Mouse (Mus musculus): ENCODE data around the gene 1110017D15Rik. TPM values are rescaled to one million over a fixed set of nuclear protein-coding genes. Genes with fewer than 3 reads are reported as not detected.
A peak's percentile ranks its signal among the peaks of the same experiment; 100 is the strongest.

1110017D15Rik gene
- total RNA-seq, 2 experiments from 2014 or later: 1.3 TPM; not detected in 1

DNA sequence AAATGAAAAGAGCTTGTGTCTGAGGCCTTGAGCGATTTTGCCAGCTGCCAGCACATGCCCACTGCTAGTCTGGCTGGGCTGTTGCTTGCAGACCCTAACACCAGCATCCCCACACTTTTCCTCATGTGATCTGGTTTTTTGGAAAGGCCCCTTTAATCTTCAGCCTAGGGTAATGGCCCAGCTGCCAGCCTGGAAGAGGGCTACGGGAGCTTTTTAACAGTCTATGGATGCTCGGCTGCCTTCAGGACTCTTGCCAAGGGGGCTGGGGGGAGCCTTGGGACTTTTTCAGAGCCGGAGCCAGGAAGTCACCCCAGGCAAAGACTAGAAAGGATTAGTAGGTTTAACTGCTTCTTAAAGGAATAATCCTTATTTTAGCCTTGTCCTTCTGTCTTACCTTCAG lies 3.8 kb downstream of the 1110017D15Rik start:
- DNase-seq: no peak

DNA sequence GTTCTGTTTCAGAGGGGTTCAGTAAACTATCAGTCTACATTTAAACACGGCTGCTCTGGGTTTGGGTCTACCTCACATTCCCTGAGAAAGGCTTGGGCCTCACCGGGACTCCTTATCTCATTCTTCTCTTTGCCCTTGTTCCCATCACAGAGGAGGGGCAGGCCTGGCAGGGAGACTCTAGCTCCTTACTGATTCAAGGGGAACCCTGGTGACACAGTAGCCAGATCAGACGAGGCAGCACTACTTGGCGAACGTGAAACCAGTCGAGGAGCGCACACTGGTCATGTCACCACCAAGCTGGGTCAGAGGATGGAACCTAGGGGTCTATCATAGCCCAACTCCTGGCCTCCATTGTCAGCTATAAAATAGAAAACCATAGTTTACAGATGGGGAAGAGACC lies 9.1 kb downstream of the 1110017D15Rik start:
- no peak for DNase-seq

DNA sequence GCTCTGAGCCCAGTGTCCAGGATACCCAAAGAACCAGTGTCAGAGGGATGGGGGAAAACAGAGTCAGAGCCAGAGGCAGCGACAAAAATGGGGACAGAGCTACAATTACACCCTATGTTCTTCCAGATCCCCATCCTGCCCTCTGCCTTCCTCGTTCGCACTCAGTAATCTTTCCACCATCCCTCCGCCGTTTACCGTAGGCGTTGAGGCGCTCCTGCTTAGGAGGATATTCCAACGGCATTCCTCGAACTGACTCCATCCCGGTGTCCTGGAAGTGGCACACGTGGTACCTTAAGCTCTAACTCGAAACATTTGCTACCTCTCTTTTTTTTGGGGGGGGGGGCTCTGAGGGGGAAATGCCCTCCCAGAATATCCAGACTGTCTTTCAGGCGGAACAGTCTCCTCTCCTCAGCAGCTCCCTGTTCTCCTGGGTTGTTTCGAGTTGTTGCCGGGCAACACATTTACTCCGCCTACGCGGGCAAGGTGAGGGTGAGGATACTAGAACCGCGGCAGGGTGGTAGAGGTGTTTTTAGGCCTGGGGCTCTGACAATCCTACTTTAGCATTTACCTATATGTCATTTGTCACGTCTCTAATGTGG lies 9.7 kb downstream of the 1110017D15Rik start:
- no peak for DNase-seq

GRCm38 (mm10) chr4:41506906-41507305 lies 10.2 kb downstream of the 1110017D15Rik start:
- DNase-seq: peak; percentile 94 to 95

DNA sequence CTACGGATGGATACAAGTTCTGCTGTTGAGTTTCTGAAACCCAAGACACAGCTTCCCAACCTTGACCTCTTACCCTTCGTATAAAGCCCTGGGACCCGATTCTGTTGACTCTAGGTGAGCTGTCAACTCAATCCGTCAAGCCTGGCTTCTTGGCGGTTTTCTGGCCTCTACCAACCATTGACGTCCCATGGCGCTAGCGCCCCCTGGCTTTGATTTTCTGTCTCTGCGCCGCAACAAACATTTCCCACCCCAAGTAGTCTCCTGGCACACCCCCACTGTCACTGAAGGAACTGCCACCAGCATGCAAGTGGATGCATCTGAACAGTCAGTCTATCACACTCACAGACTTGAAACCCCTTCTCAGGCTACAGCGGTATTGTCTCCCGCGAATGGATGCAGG lies 11.0 kb downstream of the 1110017D15Rik start:
- DNase-seq: peak; percentile 72 to 78

- DNase-seq: peak; percentile 41 to 53
Observed at GRCm38 (mm10) chr4:41505131-41505551, 12.0 kb downstream of the 1110017D15Rik start.

DNA sequence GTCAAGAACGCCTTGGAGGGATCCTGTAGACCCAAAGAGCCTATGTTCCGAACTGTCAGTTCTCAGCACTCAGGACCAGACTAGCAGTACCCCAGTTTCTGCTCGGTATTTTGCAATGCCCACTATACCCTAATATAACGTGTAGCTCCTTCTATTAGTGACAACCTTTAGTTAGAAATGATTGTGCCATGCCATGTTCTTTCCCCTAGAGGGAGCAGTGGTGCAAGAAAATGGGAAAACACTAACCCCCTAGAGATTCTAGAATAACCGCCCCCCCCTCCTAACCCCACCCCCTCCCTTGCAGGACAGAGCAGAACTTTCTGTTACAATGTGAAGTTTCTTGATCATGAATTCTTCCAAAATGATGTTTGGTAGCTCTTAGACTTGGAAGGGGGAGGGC lies 12.8 kb downstream of the 1110017D15Rik start:
- DNase-seq: no peak

DNA sequence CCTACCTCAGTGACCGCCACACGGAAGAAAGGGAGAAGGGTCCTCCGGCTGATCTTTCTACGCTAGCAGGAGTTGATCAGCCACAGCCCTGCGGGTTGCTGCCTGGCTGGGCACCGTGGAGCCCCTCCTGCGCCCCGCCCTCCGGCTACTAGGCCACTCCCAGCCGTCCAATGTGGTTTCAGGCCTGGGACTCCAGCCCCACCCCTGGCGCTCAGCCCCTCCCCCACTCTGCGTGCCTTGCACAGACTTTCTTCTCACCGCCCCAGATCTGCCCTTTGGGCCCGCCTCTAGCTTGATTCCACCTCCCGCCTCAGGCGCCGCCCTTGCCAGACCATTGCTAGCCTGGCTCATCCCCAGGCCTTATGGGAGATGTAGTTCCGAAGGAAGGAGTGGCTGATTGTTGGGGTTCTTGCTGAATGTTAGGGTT lies 14.1 kb downstream of the 1110017D15Rik start, which contains the start of gene AI464131:
Gene AI464131 (minus strand): TSS at position 91 of the 427 bp plus-strand sequence.
- peak; percentile 100 for DNase-seq

GRCm38 (mm10) chr4:41502171-41502940 lies 14.8 kb downstream of the 1110017D15Rik start:
- DNase-seq: peak in 1 of 2 experiments; percentile 31

GRCm38 (mm10) chr4:41500787-41501186 lies 16.3 kb downstream of the 1110017D15Rik start:
- no peak for DNase-seq

DNA sequence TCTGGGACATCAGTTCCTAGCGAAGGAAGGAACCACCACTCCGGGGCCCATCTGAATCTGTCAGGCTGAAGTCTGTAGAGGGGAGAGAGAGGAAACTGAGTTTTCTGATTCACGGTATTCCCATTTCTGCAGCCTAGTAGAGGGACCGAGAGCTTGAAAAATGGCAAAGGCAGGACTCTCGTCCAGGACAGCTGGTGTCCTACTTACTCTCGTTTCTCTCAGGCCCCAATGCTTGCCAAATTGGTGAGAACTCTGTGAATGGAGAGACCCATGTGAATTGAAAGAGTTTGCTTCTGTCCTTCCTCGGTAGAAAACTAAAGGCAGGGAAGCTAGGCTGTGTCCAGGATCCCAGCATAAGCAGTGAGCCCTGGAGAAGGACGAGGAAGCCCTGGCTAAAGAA lies 17.5 kb downstream of the 1110017D15Rik start:
- no peak for DNase-seq

GRCm38 (mm10) chr4:41498921-41499391 lies 18.2 kb downstream of the 1110017D15Rik start:
- DNase-seq: peak; percentile 36 to 38

- DNase-seq: no peak
Observed at GRCm38 (mm10) chr4:41497995-41498845, 18.9 kb downstream of the 1110017D15Rik start.

DNA sequence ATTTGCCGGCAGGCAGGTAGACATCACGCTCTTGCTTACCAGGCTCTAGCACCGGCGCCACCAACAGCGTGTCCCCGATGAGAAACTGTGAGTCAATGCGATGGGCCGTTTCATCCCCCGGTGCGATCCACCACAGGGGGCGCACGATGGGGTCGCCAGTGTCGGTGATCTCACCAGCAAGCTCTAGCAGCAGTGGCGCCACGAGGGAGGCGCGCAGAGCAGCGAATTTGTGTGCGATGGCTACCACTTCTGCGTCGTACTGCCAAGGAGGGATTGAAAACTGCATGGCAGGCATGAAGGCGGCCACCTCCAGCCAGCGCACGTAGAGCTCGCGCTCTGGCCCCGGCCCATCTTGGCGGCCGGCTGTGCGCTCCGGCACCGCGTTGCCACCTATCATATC lies 19.6 kb downstream of the 1110017D15Rik start:
- DNase-seq: no peak

DNA sequence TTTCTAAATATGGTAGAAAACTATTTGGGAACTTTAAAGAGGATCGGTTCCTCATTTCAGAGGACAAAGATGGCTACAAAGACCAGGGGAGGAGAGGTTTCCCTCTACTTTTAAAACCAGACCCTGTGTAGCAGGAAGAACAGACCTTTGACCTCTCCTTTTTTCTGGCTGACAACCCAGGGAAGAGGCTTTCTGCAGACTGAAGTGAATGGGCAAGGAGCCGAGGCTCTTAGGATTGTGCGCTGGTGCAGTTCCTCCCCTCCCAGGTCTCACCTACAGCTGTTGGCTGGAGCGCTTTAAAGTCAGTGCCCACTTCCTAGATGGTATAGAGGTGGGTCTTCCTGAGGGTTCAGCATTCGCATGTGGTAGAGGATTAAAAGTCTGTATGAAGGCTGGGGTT lies 20.1 kb downstream of the 1110017D15Rik start:
- no peak for DNase-seq

- peak in 1 of 2 experiments; percentile 17 for DNase-seq
Observed at GRCm38 (mm10) chr4:41495850-41496249, 21.3 kb downstream of the 1110017D15Rik start.

DNA sequence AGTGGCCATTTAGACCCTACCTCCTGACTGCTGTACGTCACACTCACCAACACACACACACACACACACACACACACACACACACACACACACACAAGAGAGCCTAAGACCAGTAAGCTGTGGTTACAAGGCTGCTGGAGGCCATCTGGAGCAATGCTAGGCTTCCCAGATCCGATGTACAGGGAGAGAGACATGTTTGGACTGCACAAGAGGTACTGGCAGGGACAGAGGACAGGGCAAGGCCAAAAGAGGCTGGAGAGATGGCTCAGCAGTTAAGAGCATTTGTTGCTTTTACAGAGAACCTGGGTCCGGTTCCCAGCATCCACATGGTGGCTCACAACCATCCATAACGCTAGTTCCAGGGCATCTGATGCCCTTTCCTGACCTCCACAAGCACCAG lies 22.1 kb downstream of the 1110017D15Rik start:
- DNase-seq: no peak

- no peak for DNase-seq
Observed at GRCm38 (mm10) chr4:41494378-41494777, 22.8 kb downstream of the 1110017D15Rik start.

- peak; percentile 49 to 50 for DNase-seq
Observed at GRCm38 (mm10) chr4:41493464-41494116, 23.5 kb downstream of the 1110017D15Rik start.

GRCm38 (mm10) chr4:41492951-41493350 lies 24.2 kb downstream of the 1110017D15Rik start:
- DNase-seq: no peak

DNA sequence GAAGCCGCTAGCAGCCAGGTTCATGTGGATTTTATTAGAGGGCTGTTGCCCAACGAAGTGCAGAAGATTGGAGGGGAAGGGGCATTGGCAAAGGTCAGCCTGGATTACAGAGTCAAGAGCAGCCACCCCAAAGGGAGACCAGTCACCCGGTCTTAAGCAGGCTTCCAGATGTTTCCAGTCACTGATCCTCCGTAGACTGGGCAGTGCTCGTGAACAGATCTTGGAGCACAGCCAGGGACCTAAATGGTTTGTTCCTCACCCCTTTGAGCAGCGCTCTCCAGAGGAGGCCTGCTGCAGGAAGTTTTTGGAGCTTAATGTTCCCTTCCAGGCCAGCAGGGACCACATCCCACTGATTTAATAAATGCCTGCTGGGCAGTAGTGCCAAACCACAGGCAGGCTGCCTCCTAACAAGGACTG lies 35.5 kb downstream of the 1110017D15Rik start:
- peak; percentile 28 to 49 for DNase-seq

- peak; percentile 31 to 44 for DNase-seq
Observed at GRCm38 (mm10) chr4:41480254-41480653, 36.9 kb downstream of the 1110017D15Rik start.

All from adrenal gland, postnatal 36 days (tissue).